Mouse (Mus musculus) lung, adult 2 months (tissue): ENCODE measurements around the gene H2-Oa.

Source experiments
- CTCF ChIP-seq: fragments of 200-500 bp; IDR thresholded peaks from 2 replicates; pipeline ENCODE4 v1.5.1; 2011; ENCODE audit warnings: mild to moderate bottlenecking, low read length, control low read depth; ENCODE audit not compliant: insufficient read depth
- POLR2A ChIP-seq: fragments of 200-500 bp; IDR thresholded peaks from 2 replicates; pipeline ENCODE4 v1.6.1; 2011; ENCODE audit warnings: low read depth, mild to moderate bottlenecking, control low read depth, low read length, borderline replicate concordance; ENCODE audit errors: extremely low read depth

- TF ChIP-seq POLR2A (no peak), CTCF (no peak)
These were observed 6.8 kb downstream of the H2-Oa start for GRCm38 (mm10) chr17:34098709-34099479.
